Mouse (Mus musculus): Measurements from ENCODE around the gene Mr1. TPM values are rescaled to one million over a fixed set of nuclear protein-coding genes. Genes with fewer than 3 reads are reported as not detected.

Mr1 gene
- polyA plus RNA-seq, 1 experiment: 5.2 TPM

- TF ChIP-seq POLR2A (IDR thresholded peaks at IDR 0.05; ENCODE audit: extremely low read depth, insufficient read depth, low read length): no peak
- TF ChIP-seq CTCF (IDR thresholded peaks at IDR 0.05; ENCODE audit: extremely low read depth, insufficient read depth, low read length): no peak
- no peak overlapping the region for H3K4me3 ChIP-seq (ENCODE audit: insufficient read depth, low read length)
- H3K4me1 ChIP-seq (ENCODE audit: control insufficient read depth, insufficient read depth, low read length): peaks cover 8% of the 10 kb centered on the region
- no peak overlapping the region for H3K27ac ChIP-seq (ENCODE audit: insufficient read depth, low read length)
These were observed 23.3 kb upstream of the Mr1 start for GRCm38 (mm10) chr1:155169935-155170334.

- peaks cover 5% of the 10 kb centered on the region for H3K4me1 ChIP-seq (ENCODE audit: control insufficient read depth, insufficient read depth, low read length)
- no peak overlapping the region for H3K27ac ChIP-seq (ENCODE audit: insufficient read depth, low read length)
- no peak overlapping the region for H3K4me3 ChIP-seq (ENCODE audit: insufficient read depth, low read length)
- TF ChIP-seq CTCF (IDR thresholded peaks at IDR 0.05; ENCODE audit: extremely low read depth, insufficient read depth, low read length) (no peak), POLR2A (IDR thresholded peaks at IDR 0.05; ENCODE audit: extremely low read depth, insufficient read depth, low read length) (no peak)
These were observed 20.8 kb upstream of the Mr1 start for GRCm38 (mm10) chr1:155167453-155167852.

DNA sequence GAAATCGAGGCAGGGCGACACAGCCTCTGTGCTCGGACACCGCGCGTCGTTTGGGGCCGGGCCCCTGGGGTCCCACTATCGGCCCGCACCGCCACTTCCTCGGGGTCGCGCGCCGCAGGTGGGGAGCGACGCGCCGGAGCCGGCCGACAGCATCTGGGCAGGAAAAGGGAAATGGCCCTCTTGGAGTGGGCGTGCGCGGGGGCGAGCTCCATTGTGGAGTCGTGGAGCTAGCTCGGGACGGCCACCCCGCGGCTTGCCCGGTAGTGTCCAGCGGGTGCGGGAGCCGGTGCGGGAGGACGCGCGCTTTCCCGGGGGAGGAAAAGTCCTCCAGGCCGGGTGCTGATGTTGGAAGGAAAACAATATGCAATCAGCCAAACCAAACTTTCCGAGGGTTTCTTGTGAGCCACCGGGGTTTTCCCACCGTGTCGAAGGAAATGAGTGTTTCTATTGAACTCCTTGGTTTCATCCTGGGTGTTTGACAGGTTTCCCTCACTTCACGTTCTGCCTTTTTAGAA, 12.4 kb upstream of the Mr1 start:
- no peak for TF ChIP-seq POLR2A (IDR thresholded peaks at IDR 0.05; ENCODE audit: extremely low read depth, insufficient read depth, low read length)
- TF ChIP-seq CTCF (IDR thresholded peaks at IDR 0.05; ENCODE audit: extremely low read depth, insufficient read depth, low read length): no peak
- peak overlapping the region; percentile 75 for H3K4me3 ChIP-seq (ENCODE audit: insufficient read depth, low read length)

DNA sequence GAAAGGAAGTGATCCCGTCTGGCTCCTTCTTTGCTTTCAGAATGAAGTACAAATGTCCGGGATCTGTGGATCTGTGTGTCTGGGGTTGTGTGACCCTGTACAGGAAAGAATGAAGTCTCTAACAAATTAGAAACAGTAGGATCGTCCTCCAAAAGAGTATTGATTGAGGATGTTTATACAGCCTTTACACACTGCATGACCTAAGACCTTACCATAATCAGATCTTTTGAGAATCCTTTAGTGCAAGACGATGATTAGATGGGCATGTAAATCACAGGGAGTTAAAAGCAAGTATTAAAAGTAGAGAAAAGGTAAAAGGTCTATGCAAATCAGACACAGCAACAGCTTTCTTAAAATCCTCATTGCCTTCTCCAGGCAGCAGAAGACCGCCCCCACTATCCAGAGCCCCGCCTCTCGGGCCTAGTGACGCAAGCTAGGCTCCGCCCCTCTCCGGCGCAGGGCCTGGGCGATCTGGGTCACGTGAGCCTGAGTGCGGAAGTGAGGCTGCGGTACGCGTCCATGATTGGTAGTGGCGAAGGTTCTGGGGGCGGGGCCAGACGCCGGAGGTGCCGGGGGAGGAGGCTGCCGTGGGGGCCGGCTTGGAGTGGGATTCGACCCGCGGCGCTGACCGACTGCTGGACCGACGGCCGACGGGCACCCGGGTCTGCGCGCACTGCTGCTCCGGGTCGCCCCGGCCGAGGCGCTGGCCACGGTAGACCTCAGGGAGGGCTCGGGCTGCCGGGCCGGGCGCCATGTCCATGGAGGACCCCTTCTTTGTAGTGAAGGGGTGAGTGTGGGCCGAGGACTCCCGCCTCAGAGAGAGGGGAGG, 11.7 kb upstream of the Mr1 start, which contains the start of gene Stx6:
Stx6 (plus strand) TSS at position 575 of the 829 bp plus-strand sequence.
- H3K27ac ChIP-seq (ENCODE audit: insufficient read depth, low read length): peak within 1 kb of the TSS; percentile 82
- H3K4me3 ChIP-seq (ENCODE audit: insufficient read depth, low read length): peak within 1 kb of the TSS; percentile 75
- TF ChIP-seq POLR2A (IDR thresholded peaks at IDR 0.05; ENCODE audit: extremely low read depth, insufficient read depth, low read length): 0 out of 2 replicates have a peak, but pooled peaks have one; percentile 47
- TF ChIP-seq CTCF (IDR thresholded peaks at IDR 0.05; ENCODE audit: extremely low read depth, insufficient read depth, low read length): no peak
- no peaks in the 10 kb centered on the region for H3K4me1 ChIP-seq (ENCODE audit: control insufficient read depth, insufficient read depth, low read length)

More for the DNA sequence above, 12.4 kb upstream of the Mr1 start:
- no peaks in the 10 kb centered on the region for H3K4me1 ChIP-seq (ENCODE audit: control insufficient read depth, insufficient read depth, low read length)
- peak overlapping the region; percentile 82 for H3K27ac ChIP-seq (ENCODE audit: insufficient read depth, low read length)

DNA sequence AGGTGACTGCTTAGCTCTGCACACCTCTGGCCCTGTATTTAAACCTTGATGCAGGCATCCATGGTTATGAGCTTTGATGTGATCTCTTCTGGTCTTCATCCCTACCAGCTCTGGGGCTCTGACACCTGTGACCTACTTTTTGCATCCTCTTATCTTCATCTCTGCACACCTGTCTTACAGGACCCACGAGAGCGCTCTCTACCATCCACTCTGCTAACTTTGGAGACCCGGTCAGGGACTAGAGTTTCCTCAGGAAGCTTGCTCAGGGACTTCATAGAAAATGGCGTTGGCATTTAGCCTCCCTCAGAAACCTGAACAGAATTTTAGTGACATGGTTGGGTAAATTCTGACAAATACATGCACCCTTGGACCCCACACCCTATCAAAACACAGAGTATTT, 7.3 kb upstream of the Mr1 start:
- no peaks in the 10 kb centered on the region for H3K4me1 ChIP-seq (ENCODE audit: control insufficient read depth, insufficient read depth, low read length)
- no peak overlapping the region for H3K27ac ChIP-seq (ENCODE audit: insufficient read depth, low read length)
- TF ChIP-seq CTCF (IDR thresholded peaks at IDR 0.05; ENCODE audit: extremely low read depth, insufficient read depth, low read length): no peak
- TF ChIP-seq POLR2A (IDR thresholded peaks at IDR 0.05; ENCODE audit: extremely low read depth, insufficient read depth, low read length): no peak
- no peak overlapping the region for H3K4me3 ChIP-seq (ENCODE audit: insufficient read depth, low read length)

GRCm38 (mm10) chr1:155150821-155151220, 4.2 kb upstream of the Mr1 start:
- Histone ChIP-seq H3K4me1 (ENCODE audit: control insufficient read depth, insufficient read depth, low read length) (no peaks in the 10 kb centered on the region), H3K27ac (ENCODE audit: insufficient read depth, low read length) (no peak overlapping the region), H3K4me3 (ENCODE audit: insufficient read depth, low read length) (no peak overlapping the region)
- no peak for TF ChIP-seq POLR2A (IDR thresholded peaks at IDR 0.05; ENCODE audit: extremely low read depth, insufficient read depth, low read length)

GRCm38 (mm10) chr1:155149403-155149802, 2.8 kb upstream of the Mr1 start:
- Histone ChIP-seq H3K27ac (ENCODE audit: insufficient read depth, low read length) (no peak overlapping the region), H3K4me1 (ENCODE audit: control insufficient read depth, insufficient read depth, low read length) (no peaks in the 10 kb centered on the region), H3K4me3 (ENCODE audit: insufficient read depth, low read length) (no peak overlapping the region)
- TF ChIP-seq CTCF (IDR thresholded peaks at IDR 0.05; ENCODE audit: extremely low read depth, insufficient read depth, low read length) (no peak), POLR2A (IDR thresholded peaks at IDR 0.05; ENCODE audit: extremely low read depth, insufficient read depth, low read length) (no peak)

DNA sequence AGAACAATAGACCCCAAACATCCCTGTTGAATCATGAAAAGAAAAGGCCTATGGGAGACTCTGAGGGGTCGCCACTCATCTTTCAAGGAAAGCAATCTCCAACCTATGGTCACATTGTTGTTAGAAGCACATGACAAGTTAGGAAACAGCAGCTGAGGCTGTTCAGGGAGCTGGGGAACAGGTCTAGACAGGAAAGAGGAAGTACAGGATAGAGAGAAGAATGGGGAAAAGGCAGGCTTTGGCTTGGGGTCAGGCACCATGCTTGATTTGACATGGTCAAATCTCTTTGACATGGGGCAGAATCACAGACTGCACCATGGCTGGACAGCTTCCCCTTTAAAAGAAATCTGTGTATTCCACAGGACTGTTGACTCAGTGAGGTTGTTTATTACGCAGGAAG, 614 bp upstream of the Mr1 start:
- TF ChIP-seq POLR2A (IDR thresholded peaks at IDR 0.05; ENCODE audit: extremely low read depth, insufficient read depth, low read length) (no peak), CTCF (IDR thresholded peaks at IDR 0.05; ENCODE audit: extremely low read depth, insufficient read depth, low read length) (no peak)
- H3K4me3 ChIP-seq (ENCODE audit: insufficient read depth, low read length): no peak overlapping the region
- no peaks in the 10 kb centered on the region for H3K4me1 ChIP-seq (ENCODE audit: control insufficient read depth, insufficient read depth, low read length)
- no peak overlapping the region for H3K27ac ChIP-seq (ENCODE audit: insufficient read depth, low read length)

GRCm38 (mm10) chr1:155145620-155146019, 994 bp downstream of the Mr1 start:
- TF ChIP-seq POLR2A (IDR thresholded peaks at IDR 0.05; ENCODE audit: extremely low read depth, insufficient read depth, low read length) (no peak), CTCF (IDR thresholded peaks at IDR 0.05; ENCODE audit: extremely low read depth, insufficient read depth, low read length) (no peak)
- no peaks in the 10 kb centered on the region for H3K4me1 ChIP-seq (ENCODE audit: control insufficient read depth, insufficient read depth, low read length)
- no peak overlapping the region for H3K27ac ChIP-seq (ENCODE audit: insufficient read depth, low read length)
- no peak overlapping the region; the same call in 1 of the 2 replicates for H3K4me3 ChIP-seq (ENCODE audit: insufficient read depth, low read length)

DNA sequence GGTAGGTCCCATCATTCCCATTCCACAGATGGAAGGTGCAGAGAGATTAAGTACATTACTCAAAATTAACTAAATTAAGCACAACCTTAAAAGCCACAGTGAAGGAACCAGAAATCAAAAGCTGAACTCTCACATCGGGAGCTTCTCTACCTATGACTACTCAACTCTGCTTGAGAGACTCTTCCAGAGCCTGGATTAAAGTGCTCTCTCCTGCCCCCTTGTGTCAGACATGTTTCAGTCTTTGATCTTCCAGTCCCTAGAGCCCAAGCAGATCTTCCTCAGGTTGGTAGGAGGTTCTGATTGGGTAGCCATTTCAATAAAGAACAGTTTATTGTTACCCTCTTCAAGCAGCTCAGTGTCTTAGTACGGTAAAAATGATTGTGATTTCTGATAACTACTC, 6.5 kb downstream of the Mr1 start:
- H3K27ac ChIP-seq (ENCODE audit: insufficient read depth, low read length): no peak overlapping the region
- no peaks in the 10 kb centered on the region for H3K4me1 ChIP-seq (ENCODE audit: control insufficient read depth, insufficient read depth, low read length)
- H3K4me3 ChIP-seq (ENCODE audit: insufficient read depth, low read length): no peak overlapping the region
- TF ChIP-seq POLR2A (IDR thresholded peaks at IDR 0.05; ENCODE audit: extremely low read depth, insufficient read depth, low read length): no peak
- TF ChIP-seq CTCF (IDR thresholded peaks at IDR 0.05; ENCODE audit: extremely low read depth, insufficient read depth, low read length): peak; percentile 55

All from cortical plate, adult 2 months (tissue).